Mouse (Mus musculus): ENCODE measurements around the gene Ints2. TPM values are rescaled to one million over a fixed set of nuclear protein-coding genes. Genes with fewer than 3 reads are reported as not detected.
A peak's percentile ranks its signal among the peaks of the same experiment; 100 is the strongest.

The Ints2 gene
- total RNA-seq, 2 experiments from 2014 or later = 21.8 to 23.1 TPM

GRCm38 (mm10) chr11:86175833-86176232 lies 81.5 kb downstream of the Ints2 start:
- DNase-seq (ENCODE audit: extremely low spot score in 1 of 2, low spot score in 1 of 2) = no peak

GRCm38 (mm10) chr11:86174173-86174572 lies 83.2 kb downstream of the Ints2 start:
- DNase-seq (ENCODE audit: extremely low spot score in 1 of 2, low spot score in 1 of 2) = peak in 1 of 2 experiments; percentile 65

- DNase-seq (ENCODE audit: extremely low spot score in 1 of 2, low spot score in 1 of 2) = no peak
Measured at GRCm38 (mm10) chr11:86170743-86171142, 86.6 kb downstream of the Ints2 start.

Other genes with a start within 250 kb of the Ints2 start
- gene Brip1, start 56.4 kb downstream of the Ints2 start, total RNA-seq (2021) = under 1 TPM in 1 of 2 experiments, not detected in 1; 0.22 TPM
- gene Med13, start 100.0 kb upstream of the Ints2 start, total RNA-seq (2021) = 10 to 100 TPM; 51.0 to 60.5 TPM
- gene Rnft1, start 227.1 kb upstream of the Ints2 start, total RNA-seq (2021) = 10 to 100 TPM; 28.9 to 33.5 TPM